Mouse (Mus musculus): ENCODE results near the gene Pin1. TPM values are rescaled to one million over a fixed set of nuclear protein-coding genes. Genes with fewer than 3 reads are reported as not detected.
"Not testable (repeated sequence)": the region's sequence is repeated elsewhere in the genome, so short reads cannot be mapped to it uniquely, and the experiment has no call there.

Gene Pin1
- total RNA-seq (2021), result 10 to 100 TPM; 23.4 to 23.6 TPM
- long read RNA-seq, experiment 1, transcript Pin1-201 (4 exons, 3,843 nt), result major isoform, 137 of 152 reads
- long read RNA-seq, experiment 1, partial matches to known transcripts, result 14 of 152 reads
- long read RNA-seq, experiment 1, other reads (novel, unspliced or antisense), result 1 of 152 reads
- long read RNA-seq, experiment 2, transcript Pin1-201 (4 exons, 3,843 nt), result major isoform, 107 of 129 reads
- long read RNA-seq, experiment 2, partial matches to known transcripts, result 20 of 129 reads
- long read RNA-seq, experiment 2, other reads (novel, unspliced or antisense), result 2 of 129 reads

- peak; percentile 90 to 93 for DNase-seq (ENCODE audit: low spot score in 2 of 2)
Measured at GRCm38 (mm10) chr9:20651602-20652259, at the start of gene Pin1. Pin1 (plus strand) TSS chr9:20652095.

- DNase-seq (ENCODE audit: low spot score in 2 of 2), result no peak
Measured at GRCm38 (mm10) chr9:20606269-20606668, 45.6 kb upstream of the Pin1 start.

GRCm38 (mm10) chr9:20607100-20607974 lies 44.6 kb upstream of the Pin1 start:
- DNase-seq (ENCODE audit: low spot score in 2 of 2), result peak; percentile 67 to 73

GRCm38 (mm10) chr9:20609831-20610464 lies 41.9 kb upstream of the Pin1 start:
- no peak for DNase-seq (ENCODE audit: low spot score in 2 of 2)

GRCm38 (mm10) chr9:20611976-20612375 lies 39.9 kb upstream of the Pin1 start:
- no peak for DNase-seq (ENCODE audit: low spot score in 2 of 2)

- no peak for DNase-seq (ENCODE audit: low spot score in 2 of 2)
Measured at GRCm38 (mm10) chr9:20616685-20617084, 35.2 kb upstream of the Pin1 start.

GRCm38 (mm10) chr9:20631332-20631731 lies 20.6 kb upstream of the Pin1 start:
- no peak for DNase-seq (ENCODE audit: low spot score in 2 of 2)

- not testable (repeated sequence) for DNase-seq (ENCODE audit: low spot score in 2 of 2)
Measured at GRCm38 (mm10) chr9:20635676-20636075, 16.2 kb upstream of the Pin1 start.

- no peak for DNase-seq (ENCODE audit: low spot score in 2 of 2)
Measured at GRCm38 (mm10) chr9:20636256-20636655, 15.6 kb upstream of the Pin1 start.

GRCm38 (mm10) chr9:20636790-20637189 lies 15.1 kb upstream of the Pin1 start:
- DNase-seq (ENCODE audit: low spot score in 2 of 2), result no peak

- no peak for DNase-seq (ENCODE audit: low spot score in 2 of 2)
Measured at GRCm38 (mm10) chr9:20638552-20638951, 13.3 kb upstream of the Pin1 start.

GRCm38 (mm10) chr9:20639486-20639885 lies 12.4 kb upstream of the Pin1 start:
- DNase-seq (ENCODE audit: low spot score in 2 of 2), result no peak

GRCm38 (mm10) chr9:20641501-20641900 lies 10.4 kb upstream of the Pin1 start:
- no peak for DNase-seq (ENCODE audit: low spot score in 2 of 2)

GRCm38 (mm10) chr9:20642101-20642895 lies 9.6 kb upstream of the Pin1 start, which contains the start of gene Ubl5:
Ubl5 (plus strand) TSS chr9:20642878.
- DNase-seq (ENCODE audit: low spot score in 2 of 2), result peak; percentile 63 to 71

GRCm38 (mm10) chr9:20642896-20643466 lies 8.9 kb upstream of the Pin1 start:
- peak; percentile 66 to 72 for DNase-seq (ENCODE audit: low spot score in 2 of 2)

GRCm38 (mm10) chr9:20643781-20644180 lies 8.1 kb upstream of the Pin1 start:
- DNase-seq (ENCODE audit: low spot score in 2 of 2), result no peak

GRCm38 (mm10) chr9:20644360-20645081 lies 7.4 kb upstream of the Pin1 start, which contains the start of gene Fbxl12:
Fbxl12 (minus strand) TSS chr9:20644767.
- DNase-seq (ENCODE audit: low spot score in 2 of 2), result peak; percentile 46 to 64

- no peak for DNase-seq (ENCODE audit: low spot score in 2 of 2)
Measured at GRCm38 (mm10) chr9:20645121-20645520, 6.8 kb upstream of the Pin1 start.

GRCm38 (mm10) chr9:20652260-20652658 lies 364 bp downstream of the Pin1 start:
- DNase-seq (ENCODE audit: low spot score in 2 of 2), result peak in 1 of 2 experiments; percentile 23

Measured in adrenal gland, postnatal 4 days (tissue).